Mouse (Mus musculus) right cerebral cortex, postnatal 14 days (tissue): Measurements from ENCODE around the gene Cdkl5.

Experiments used
- DNase-seq: peaks from one replicate; pipeline ENCODE4 v3.0.0; 2022

The Cdkl5 gene

DNA sequence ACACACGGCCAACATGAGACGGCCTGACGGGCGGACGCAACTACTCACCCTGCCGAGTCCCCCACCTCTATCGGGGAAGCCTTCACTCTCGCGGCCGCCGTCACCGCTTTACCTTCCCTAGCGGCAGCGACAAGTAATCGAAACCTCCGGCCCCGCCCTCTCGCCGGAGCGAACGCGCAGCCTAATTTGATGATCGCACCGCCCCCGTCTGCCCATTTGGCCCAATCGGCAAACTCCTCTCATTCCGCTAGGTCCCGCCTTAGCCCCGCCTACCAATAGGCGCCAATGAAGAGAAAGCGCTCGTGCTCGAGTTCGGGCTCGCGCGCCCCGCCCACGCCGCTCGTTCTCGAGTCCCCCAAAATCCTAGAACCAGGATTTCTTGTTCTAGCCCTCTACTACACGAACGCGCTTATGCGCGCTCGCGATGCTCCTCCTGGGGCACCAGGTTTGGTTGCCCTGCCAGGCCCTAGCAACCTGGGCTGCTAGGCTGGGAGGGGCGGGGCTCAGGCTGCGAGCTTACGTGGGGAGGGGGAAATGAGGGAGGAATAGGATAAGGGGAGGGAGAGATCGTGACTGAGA, at the start of gene Cdkl5:
Gene Cdkl5 (minus strand): TSS at position 162 of the 579 bp plus-strand sequence.
- peak; percentile 94 for DNase-seq

DNA sequence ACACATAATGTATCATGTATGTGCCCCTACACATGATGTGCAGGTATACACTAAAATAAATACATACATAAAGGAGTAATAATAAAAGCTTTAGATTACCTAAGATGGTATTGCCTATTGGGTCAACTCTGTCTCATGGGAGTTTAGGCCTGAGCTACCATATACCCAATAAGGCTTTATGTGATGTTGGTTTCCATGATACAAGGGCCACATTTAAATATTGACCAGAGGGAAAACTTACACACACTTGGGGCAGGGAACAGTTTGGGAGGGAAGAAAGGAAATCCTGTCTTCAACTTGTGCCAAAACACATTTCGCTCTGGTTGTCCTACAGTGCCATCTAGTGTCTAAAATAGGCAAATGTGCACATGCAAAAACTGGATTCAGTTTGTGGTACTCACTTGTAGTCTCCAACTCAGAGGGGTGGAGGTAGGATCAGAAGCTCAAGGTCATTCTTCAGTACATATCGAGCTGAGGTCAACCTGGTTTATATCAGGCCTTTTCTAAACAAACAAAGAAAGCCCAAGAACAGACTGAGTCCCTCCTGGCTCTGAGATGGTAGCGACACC, 38.8 kb upstream of the Cdkl5 start:
- DNase-seq = no peak

DNA sequence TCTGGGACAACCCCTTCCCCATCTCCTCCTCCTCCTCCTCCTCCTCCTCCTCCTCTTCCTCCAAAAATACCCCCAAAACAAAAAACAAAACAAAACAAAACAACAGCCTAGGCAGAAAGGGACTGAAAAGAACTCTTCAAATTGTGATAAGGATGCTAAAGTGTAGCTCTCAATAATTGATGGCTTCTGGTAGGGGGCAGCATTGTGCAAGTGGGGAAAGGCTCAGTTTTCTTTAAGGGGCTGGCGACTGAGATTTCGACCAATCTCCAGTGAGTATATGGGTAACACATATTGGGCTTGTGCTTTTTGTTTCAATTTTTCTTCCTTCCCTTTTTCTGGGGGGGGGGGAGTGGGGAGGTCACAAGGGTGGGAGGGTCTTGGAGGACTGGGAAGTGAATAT, 37.9 kb upstream of the Cdkl5 start:
- DNase-seq = no peak

DNA sequence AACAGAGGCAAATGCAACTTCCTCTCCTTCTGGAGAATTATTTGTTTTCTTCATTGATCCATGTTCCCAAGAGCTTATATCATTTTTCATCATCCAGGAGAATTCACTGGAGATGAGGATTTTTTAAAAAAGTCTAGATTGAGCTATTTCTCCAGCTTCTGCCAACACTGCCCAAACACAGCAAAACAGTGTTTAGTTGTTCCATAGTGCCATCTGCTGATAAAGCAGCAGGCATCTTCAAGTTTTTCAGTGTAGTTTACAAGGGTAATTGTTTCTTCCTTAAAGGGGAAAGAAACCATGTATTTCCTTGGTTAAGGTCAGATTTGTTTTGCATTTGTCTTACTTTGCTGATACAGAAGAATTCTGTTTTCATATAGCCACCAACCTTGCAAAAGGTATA, 35.7 kb upstream of the Cdkl5 start:
- no peak for DNase-seq

DNA sequence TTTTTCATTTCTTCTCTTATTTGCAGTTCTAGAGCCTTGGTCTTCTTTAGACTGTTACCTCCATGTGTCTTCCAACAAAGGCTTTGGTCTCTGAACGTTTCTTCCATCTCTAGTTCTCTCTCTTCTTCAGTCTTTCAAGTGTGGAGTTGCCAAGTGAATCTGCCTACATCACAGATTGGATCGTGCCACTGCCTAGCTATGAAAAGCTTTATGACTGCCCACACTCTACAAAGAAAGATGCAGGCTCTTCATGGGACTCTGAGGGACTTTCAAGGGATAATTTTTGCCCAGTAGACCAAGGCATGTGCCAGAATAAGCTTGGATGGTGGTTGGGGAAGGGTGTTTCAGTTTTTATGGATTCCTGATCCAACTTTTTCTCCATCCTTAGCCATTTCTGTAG, 30.0 kb upstream of the Cdkl5 start:
- DNase-seq = no peak

DNA sequence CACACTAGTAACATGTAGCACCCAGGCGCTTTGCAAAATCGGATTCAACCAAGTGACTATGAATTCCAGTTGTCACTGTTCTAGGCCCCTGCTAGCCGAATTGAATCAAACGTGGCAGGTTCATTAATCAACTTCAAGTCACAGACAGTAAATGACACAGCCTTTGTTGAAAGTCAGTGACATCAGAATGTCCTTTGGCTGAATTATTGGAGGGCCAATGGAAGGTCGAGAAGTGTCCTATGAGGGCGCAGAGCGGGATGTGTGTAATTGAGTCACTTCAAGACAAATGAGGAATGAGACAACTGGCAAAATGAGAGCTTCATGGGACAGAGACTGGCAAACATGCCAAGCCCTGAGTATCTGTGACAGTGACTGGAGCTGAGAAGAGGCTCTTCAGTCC, 27.0 kb upstream of the Cdkl5 start:
- DNase-seq = no peak

DNA sequence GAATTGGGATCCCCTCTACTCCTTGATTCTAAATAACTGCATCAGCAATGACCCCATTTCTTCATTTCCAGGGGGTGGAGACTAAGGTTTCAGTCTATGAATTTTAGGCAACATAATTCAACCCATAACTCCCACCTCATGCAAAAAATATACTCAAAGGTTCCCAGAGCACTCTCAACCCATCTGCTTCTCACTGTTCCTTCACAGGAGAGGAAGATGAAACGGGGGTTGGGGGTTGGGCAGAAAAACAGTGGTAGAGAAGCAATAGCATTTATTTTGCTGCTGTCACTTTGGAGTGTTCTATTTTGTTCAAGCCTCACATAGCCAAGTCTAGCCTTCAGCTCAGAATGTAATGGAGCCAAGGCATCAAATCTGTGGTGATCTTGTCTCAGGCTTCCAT, 23.7 kb upstream of the Cdkl5 start:
- peak; percentile 15 for DNase-seq

DNA sequence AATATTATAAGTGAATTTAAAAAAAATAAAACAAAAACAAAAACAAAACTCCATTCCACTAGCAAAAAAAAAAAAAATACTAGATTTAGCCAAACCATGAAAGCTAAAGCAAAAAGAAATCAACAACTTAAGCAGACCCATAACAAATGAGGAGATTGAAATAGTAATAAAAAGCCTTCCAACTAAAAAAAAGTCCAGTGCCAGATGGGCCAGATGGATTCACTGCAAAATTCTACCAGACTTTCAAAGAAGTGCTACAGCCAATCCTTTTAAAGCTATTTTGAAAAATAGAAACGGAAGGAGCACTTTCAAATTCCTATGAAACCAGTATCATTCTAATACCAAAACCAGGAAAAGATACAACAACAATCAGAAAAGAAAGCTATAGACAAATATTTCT, 11.8 kb upstream of the Cdkl5 start:
- no peak for DNase-seq

DNA sequence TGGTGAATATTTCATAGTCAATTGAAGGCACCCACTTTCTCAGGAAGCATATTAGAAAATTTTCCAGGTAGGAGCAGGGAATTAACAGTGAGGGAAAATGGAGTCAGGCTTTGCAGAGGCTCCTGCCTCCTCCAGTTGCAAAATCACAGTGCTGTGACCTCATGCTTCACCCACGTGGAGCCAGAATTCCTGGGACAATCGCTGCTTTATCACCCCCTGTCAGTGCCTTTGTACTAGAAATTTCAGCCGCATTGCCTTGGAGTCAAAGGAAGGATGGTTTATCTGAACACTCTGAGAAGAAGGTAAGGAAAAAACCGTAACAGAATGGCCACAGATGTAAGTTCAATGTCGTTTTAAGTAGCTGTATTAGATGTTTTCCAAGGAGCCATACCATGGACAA, 1.5 kb upstream of the Cdkl5 start:
- no peak for DNase-seq

DNA sequence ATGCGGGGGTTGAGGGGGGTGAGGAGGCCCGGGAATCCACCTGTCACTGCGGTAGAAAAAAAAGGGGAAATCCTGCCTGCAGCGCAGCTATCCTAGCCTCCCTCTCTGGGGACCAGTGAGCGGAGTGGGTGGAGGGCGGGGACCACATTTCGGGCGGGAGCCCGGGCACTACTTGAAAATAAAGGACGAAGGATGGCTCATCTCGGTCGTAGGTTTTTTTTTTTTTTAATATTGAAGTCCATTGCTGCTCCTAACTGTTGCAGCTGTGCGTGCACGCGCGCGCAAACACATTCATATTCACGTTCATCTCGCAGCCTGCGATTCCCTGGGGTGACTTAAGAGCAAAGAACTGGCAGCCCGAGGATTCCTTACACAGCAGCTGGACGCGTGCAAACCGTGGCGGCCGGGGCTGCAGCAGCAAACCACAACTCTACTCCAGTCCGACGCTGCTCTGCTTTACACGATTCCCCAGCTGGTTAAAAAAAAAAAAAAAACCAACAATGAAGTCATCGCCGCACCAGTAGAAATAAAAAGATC, 695 bp upstream of the Cdkl5 start:
- DNase-seq = peak; percentile 36

DNA sequence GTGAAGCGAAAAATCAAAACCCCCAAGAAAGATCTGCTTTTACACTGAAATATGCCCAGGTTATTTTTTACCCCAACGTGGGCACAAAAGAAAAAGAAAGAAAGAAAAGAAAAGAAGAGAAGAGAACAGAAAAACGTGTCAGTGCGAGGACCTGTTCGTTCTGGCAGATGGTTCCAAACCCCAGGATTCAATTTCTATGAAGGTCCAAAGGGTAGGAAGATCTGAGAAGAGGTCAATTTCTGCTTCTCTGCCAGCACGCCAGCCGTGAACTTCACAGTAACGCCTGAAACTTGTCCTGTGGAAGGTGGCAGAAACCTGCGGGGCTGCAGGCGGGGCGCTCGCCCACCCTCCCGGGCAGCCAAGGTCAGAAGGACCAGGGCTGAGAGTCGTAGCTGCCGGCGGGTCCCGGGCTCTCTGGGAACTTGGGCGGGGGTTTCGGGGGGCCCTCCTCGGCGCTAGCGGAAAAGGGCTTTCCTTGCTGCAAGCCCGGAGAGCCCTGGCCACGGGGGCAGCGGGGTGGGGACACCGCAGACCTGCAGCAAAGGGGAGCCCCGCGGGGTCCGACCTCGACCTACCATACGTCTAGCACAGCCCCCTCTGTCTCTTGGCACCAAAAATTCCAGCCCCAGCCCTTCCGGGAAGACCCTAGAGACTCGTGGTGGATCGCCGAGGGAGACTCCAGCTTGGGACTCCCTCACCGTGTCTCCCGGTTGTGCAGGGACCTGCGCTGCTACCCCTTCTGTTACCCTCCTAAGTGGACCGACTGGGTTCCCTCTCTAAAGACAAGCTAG, 560 bp downstream of the Cdkl5 start:
- peak; percentile 16 for DNase-seq

DNA sequence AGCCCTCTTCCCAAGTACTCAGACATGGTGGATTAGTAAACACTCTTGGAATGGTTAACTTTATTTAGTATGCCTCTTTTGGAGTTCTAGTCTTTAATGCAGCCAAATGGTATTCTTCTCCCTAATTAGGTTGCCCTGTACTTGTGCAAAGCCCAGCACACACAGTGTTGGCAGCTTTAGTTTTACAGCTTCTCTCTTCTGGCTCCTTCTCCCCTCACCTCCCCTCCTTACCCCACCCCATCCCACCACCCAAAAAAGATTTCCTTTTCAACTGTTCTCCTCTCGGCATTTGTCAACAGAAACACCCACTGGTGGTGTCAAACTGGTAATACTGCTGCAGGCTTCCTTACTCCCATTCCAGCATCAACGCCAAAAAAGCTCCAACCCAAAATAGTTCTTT, 1.8 kb downstream of the Cdkl5 start:
- no peak for DNase-seq

DNA sequence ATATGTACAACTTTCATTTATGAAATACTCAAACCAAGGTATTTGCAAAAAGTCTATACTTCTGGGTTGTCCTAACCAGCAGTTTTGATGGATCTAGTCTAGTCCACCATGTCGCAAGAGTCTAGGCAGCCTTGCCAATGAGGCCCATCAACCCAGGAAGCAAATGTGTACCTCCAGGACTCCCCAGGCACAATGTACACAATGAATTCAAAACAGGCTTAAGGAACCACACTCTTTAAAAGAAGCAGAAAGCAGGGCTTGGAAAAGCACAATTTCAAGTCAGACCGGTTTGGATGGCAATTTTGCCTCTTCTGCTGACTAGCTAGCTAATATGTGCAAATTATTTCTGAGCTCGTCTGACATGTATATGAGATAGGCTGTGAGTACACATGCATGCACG, 4.2 kb downstream of the Cdkl5 start:
- no peak for DNase-seq

DNA sequence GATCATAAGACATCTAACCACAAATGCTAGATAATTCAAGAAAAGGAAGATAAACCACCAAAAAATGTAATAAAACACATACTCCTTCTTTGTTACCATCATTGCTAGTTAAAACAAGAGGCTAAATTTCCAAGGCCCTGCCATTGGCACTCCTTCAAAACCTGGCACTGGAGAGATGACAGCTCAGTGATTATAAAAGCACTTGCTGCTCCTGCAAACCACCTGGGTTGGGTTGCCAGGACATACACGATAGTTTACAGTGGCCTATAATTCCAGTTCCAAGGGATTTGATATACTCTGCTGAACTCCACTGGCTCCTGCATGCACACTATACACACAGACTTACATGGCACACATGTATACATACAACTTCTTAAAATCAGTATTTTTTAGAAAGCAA, 16.6 kb downstream of the Cdkl5 start:
- no peak for DNase-seq

DNA sequence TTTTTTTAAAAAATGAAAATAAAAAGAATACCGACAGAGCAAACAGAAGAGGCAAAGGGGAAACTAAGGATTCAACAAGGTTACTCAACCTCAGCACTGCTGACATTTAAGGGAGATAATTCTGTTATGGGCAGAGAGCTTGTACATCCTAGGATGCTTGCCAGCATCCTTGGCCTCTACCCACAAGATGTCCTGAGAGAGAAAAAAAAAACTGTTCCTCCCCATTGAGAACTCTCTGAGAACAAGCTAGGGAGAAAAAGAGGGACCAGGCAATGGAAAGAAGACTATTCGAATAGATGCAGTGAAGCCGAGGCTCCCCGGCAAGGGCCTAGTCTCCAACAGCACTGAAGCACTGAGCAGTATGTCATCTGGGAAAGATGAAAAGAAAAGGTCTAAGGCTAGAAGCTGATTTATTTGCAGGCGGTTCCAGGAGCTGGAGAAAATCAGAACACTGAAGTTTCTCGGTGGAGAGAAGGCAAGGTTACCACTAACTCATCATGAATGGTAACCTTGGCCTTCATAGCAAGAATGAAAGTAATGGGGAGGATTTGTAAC, 22.4 kb downstream of the Cdkl5 start:
- DNase-seq = no peak

DNA sequence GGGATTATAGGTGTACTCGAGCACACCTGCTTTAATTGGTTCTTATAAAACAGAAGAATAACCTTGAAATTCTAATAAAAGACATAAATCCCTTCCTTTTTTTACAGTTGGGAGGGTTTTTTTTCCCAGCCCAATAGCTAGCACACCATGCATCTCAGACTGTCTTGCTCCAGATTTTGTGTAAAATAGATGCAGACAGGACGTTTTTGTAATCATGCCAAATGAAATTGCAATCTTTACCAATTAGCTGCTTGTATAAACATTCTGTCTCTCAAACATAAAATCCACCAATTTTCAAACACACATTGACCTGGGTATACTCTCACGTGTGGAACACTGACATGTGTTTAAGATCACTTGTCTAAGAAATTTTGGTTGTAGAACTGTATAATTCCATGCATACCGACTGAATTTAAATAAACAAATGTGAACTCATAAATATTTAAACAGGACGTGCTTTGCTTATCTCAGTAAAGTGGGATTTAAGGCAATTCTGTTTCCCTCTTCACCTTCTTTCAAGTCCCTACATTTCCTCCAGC, 35.8 kb downstream of the Cdkl5 start:
- no peak for DNase-seq

DNA sequence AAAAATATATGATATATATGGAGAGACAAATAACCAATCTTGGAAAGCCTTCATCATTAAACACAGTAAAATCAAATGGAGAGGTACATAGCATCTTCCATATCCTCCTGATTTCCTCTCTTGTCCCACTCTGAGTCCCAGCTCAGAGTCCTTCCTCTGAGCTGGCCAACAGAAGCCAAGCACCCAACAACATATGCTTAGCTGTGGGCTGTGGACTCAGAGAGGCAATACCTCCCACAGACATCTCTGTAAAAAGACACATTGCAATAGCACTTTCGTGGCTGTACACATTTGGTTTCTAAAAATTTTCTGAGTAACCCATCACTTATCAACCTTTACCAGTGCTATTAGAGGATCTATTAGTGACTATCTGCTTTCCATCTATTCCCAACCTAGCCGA, 44.9 kb downstream of the Cdkl5 start:
- DNase-seq = no peak

DNA sequence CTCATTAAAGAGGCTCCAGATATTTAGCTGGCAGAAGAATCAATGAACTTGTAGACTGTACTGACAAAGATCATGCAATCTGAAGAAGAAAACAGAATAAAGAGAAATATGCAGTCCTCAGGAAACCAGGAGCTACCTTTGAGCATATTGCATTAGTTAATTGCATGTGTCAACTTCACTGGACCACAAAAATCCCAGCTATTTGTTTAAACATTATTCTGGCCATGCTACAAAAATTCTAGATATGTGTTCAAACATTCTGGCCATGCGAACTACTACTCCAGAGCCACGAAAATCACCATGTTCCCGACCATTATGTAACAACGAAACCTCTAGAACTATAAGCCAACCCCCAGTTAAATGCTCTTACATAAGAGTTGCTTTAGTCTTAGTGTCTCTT, 49.8 kb downstream of the Cdkl5 start:
- DNase-seq = no peak

DNA sequence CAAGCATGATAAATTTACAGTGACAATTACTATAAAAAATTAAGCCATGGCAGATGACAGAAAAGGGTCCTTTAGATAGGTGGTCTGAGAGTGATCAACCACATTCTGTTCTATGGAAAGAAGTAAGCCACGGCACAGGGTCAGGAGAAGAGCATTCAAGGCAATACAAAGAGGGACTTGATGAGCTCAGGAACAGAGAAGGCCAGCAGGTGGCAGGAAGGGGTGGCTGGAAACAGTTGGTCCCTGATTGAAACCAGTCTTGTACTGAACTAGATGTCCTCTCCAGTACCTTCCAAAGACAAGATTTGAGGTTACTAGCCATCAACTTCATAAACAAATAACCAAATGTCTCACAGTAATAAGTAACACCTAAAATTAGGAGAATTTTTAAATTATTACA, 59.0 kb downstream of the Cdkl5 start:
- DNase-seq = no peak

DNA sequence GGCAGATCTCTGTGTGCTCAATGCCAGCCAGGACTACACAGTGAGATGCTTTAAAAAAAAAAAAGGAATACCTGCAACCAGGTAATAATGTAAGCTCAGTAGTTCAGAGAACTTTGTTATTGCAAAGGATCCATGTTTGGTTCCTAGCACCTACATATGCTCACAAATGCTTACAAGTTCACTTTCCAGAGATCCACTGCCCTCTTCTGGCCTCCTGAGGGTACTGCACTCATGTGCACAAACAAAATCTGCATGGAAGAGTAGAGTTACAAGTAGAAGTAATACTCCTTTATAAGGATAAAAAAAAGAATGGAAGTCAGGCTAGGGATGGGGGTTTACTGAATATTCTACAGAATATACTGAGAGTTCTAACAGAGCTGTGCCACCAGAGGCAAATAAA, 63.8 kb downstream of the Cdkl5 start:
- no peak for DNase-seq

DNA sequence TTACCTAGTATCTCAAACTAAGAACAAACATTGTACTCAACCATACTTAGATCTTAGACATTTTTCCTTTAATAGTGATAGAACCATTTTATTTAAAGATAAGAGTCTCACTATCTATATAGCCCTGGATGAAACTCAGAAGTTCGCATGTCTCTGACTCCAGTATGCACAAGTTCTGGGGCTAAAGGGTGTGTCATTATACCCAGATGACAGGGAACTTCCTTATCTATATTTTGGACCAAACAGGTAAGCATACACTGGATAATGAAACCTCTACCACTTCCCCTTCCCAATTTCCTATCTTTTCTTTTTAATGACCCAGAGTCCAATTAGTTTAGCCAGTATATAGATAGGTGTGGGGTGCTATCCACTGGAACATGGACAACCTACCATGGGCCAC, 65.6 kb downstream of the Cdkl5 start:
- no peak for DNase-seq

DNA sequence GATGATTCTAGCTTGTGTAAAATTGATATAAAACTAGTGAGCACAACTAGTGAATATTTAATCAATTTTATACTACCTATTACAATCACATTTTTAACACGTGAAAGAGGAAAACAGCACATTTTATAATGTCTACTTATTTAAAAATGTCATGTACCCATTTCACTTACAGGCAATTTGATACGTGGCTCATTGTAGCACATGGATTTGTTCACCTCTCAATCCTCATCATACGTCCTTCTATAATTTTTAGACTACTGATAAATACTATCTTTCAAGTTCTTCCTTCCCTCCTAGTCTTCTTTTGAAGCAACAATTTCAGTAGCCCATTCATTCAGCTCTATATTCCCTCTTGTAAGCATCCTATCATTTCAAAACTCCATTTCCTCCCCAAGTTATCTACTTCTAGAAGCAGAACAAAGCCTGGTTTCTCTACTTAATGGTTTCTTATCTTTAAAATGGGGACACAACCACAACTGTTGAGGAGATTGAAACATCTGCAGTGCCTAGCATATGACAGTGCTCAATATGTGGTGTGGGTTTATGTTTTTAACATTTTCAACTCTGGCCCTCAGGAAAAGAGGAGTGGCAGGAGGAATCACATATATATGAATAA, 75.4 kb downstream of the Cdkl5 start:
- no peak for DNase-seq

DNA sequence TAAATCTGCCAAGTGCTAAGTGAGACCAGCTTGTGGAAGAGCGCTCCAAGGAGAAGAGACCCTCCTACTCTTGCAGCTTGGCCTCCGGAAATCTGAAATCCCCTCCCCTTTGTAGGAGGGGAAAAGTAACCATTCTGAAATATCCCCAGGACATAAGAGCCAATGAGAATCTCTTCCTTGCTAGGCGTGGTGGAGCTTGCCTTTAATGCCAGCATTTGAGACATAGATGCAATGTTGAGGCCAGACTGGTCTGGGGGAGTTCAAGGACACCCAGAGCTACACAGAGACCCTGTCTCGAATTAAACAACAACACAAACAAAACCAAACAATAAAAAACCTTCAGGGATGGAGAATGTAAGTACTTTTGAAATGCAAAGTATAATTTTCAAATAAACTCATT, 87.6 kb downstream of the Cdkl5 start, which contains the start of gene Gja6:
Gene Gja6 (minus strand): TSS at position 101 of the 400 bp plus-strand sequence.
- DNase-seq = no peak
